Mouse (Mus musculus) lung, postnatal 4 days (tissue): ENCODE measurements at regions not wholly inside any gene's neighbourhood (a gene's known extent, or its start where the extent isn't known, plus 50 kb on each side); places are given as distances from the start of the nearest gene placed in this dataset.

Source experiments
- DNase-seq, 2 experiments: peaks; one replicate each; pipeline ENCODE4 v3.0.0; 2021

GRCm38 (mm10) chr12:4542191-4542590 is 50.2 kb upstream of the Itsn2 start:
- no peak for DNase-seq

GRCm38 (mm10) chr12:4534252-4534651 is 57.3 kb upstream of the Ncoa1 start:
- no peak for DNase-seq

- DNase-seq: no peak
These were observed 56.7 kb upstream of the Ncoa1 start for GRCm38 (mm10) chr12:4533710-4534109.

DNA sequence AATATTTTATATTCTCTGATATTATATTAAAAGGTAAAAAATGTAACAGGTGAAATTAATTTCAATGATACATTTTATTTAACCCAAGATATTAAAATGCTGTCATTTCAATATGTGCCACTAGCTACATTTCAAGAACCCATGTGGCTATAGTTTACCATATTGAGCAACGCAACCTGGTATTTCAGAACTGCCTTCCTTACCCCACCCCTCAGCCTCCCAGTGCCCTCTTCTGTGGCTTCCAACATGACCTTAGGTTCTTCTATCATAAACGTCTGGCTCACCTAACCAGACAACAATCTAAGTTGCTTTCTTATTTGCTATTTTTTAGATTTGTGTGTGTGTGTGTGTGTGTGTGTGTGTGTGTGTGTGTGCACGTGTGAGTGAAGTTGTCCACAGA is 55.7 kb upstream of the Ncoa1 start:
- no peak for DNase-seq

DNA sequence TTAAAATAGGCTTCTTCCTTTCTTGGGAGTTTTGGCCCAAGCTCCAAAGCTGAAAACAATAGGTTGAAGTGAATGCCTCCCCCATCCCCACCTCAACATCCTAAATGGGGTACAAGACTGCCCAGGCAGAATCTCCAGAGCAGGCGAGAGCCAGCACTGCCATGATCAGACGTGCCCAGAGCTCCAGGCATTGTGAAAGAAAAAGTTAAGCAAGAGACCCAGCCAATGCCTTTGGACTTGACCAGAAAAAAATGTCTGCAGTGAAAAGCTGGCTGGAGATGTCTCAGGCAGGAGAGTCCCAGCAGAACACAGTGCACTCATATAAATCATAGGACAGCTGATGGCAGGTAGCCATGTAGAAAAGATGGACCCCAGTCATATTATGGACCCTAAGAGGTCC is 50.0 kb upstream of the Ncoa1 start:
- peak; percentile 31 to 46 for DNase-seq
